In genomic region chr16:94997340-94997849, GRCm38 (mm10) we compare ENCODE assay signal across 9 mouse cellular contexts. TPM values are rescaled to one million over a fixed set of nuclear protein-coding genes. Genes with fewer than 3 reads are reported as not detected.
DNase-seq lines count a peak whose midpoint lies in the region; ATAC-seq and TF ChIP-seq lines count a peak whose summit lies in the region.
"Had no signal": no experiment of that assay in that cellular context is flagged by ENCODE, and none has a peak within 500 bp of the region (broad histone marks: within the 10 kb centered on the region; RNA-seq: fewer than 3 reads in every experiment).

Gene Kcnj6, minus strand, starts transcription at chr16:94997701.

- H3K27me3 ChIP-seq in embryonic facial prominence, embryonic 12.5 days = peaks cover 30% of the 10 kb centered on the region
- H3K27me3 ChIP-seq in hindbrain, embryonic 13.5 days = peaks cover 44% of the 10 kb centered on the region
- H3K27me3 ChIP-seq in limb, embryonic 11.5 days (ENCODE audit: control insufficient read depth, insufficient read depth, low read length) = peaks cover 28% of the 10 kb centered on the region
- H3K27me3 ChIP-seq in liver, postnatal 0 days (ENCODE audit: insufficient read depth, low read length) = peaks cover 26% of the 10 kb centered on the region

- no peak within 1 kb of the TSS for H3K27ac ChIP-seq in embryonic facial prominence, embryonic 12.5 days
- H3K27ac ChIP-seq in hindbrain, embryonic 13.5 days = peak within 1 kb of the TSS; percentile 68; the same call in 1 of the 2 replicates
- no peak within 1 kb of the TSS for H3K27ac ChIP-seq in limb, embryonic 11.5 days (replicated peaks; ENCODE audit: low read depth, low read length)
- no peak within 1 kb of the TSS for H3K27ac ChIP-seq in liver, postnatal 0 days (ENCODE audit: low read depth)

- peaks cover 15% of the 10 kb centered on the region for H3K4me1 ChIP-seq in embryonic facial prominence, embryonic 12.5 days
- peaks cover 36% of the 10 kb centered on the region for H3K4me1 ChIP-seq in hindbrain, embryonic 13.5 days (replicated peaks)
- peaks cover 3% of the 10 kb centered on the region; the same call in 1 of the 2 replicates for H3K4me1 ChIP-seq in limb, embryonic 11.5 days (ENCODE audit: control insufficient read depth, insufficient read depth, low read length)
- no peaks in the 10 kb centered on the region for H3K4me1 ChIP-seq in liver, postnatal 0 days (ENCODE audit: insufficient read depth)

- no peak for ATAC-seq in embryonic facial prominence, embryonic 12.5 days (ENCODE audit: insufficient number of reproducible peaks, insufficient read depth, low FRiP score, low TSS enrichment)
- peak; percentile 89 for ATAC-seq in hindbrain, embryonic 13.5 days (ENCODE audit: low FRiP score)
- no peak for ATAC-seq in limb, embryonic 11.5 days (ENCODE audit: insufficient number of reproducible peaks, low FRiP score, low TSS enrichment, low read depth)
- ATAC-seq in liver, postnatal 0 days = no peak

- TF ChIP-seq CTCF in liver, postnatal 0 days (IDR thresholded peaks at IDR 0.05; ENCODE audit: low read depth) = no peak

- H3K36me3 ChIP-seq in embryonic facial prominence, embryonic 12.5 days = no peaks in the 10 kb centered on the region
- H3K36me3 ChIP-seq in hindbrain, embryonic 13.5 days = no peaks in the 10 kb centered on the region
- H3K36me3 ChIP-seq in limb, embryonic 11.5 days (ENCODE audit: control insufficient read depth, insufficient read depth, low read length) = no peaks in the 10 kb centered on the region
- H3K36me3 ChIP-seq in liver, postnatal 0 days (replicated peaks; ENCODE audit: insufficient read depth, low read length) = no peaks in the 10 kb centered on the region

- peak within 1 kb of the TSS; percentile 27 for H3K4me3 ChIP-seq in embryonic facial prominence, embryonic 12.5 days
- H3K4me3 ChIP-seq in hindbrain, embryonic 13.5 days = peak within 1 kb of the TSS; percentile 55
- 0 out of 2 replicates have a peak within 1 kb of the TSS, but pooled peaks have one; percentile 5 for H3K4me3 ChIP-seq in limb, embryonic 11.5 days (ENCODE audit: low read depth, low read length)
- H3K4me3 ChIP-seq in liver, postnatal 0 days (ENCODE audit: low read depth, low read length) = no peak within 1 kb of the TSS

- peak within 1 kb of the TSS; percentile 54 for H3K4me2 ChIP-seq in embryonic facial prominence, embryonic 12.5 days (replicated peaks)
- peak within 1 kb of the TSS; percentile 76 for H3K4me2 ChIP-seq in hindbrain, embryonic 13.5 days
- peak within 1 kb of the TSS; percentile 20; the same call in 1 of the 2 replicates for H3K4me2 ChIP-seq in limb, embryonic 11.5 days (ENCODE audit: low read depth, severe bottlenecking)
- no peak within 1 kb of the TSS for H3K4me2 ChIP-seq in liver, postnatal 0 days (ENCODE audit: low read depth, low read length)

- DNase-seq in adrenal gland, adult 2 months = peak; percentile 6
- no peak for DNase-seq in adrenal gland, postnatal 4 days (ENCODE audit: low spot score in 2 of 2)
- peak; percentile 76 for DNase-seq in ZHBTc4 (ENCODE audit: low read depth, low spot score)
- DNase-seq in limb, embryonic 11.5 days (ENCODE audit: low spot score) = peak; percentile 54
- peak; percentile 85 for DNase-seq in right cerebral cortex, postnatal 25 days
- no peak for DNase-seq in liver, postnatal 0 days

- no peak for TF ChIP-seq EP300 in liver, postnatal 0 days (IDR thresholded peaks at IDR 0.05; ENCODE audit: low read depth)

- no peaks in the 10 kb centered on the region for H3K9me3 ChIP-seq in embryonic facial prominence, embryonic 12.5 days
- no peaks in the 10 kb centered on the region for H3K9me3 ChIP-seq in hindbrain, embryonic 13.5 days
- H3K9me3 ChIP-seq in limb, embryonic 11.5 days (ENCODE audit: control insufficient read depth, low read length) = no peaks in the 10 kb centered on the region
- no peaks in the 10 kb centered on the region for H3K9me3 ChIP-seq in liver, postnatal 0 days (ENCODE audit: low read length)

- WGBS in embryonic facial prominence, embryonic 12.5 days = under 1% methylated on average over 43 of the region's 43 CpGs
- 0% methylated on average over 43 of the region's 43 CpGs for WGBS in hindbrain, embryonic 13.5 days
- WGBS in limb, embryonic 11.5 days = under 1% methylated on average over 43 of the region's 43 CpGs
- 2% methylated on average over 43 of the region's 43 CpGs for WGBS in liver, postnatal 0 days (ENCODE audit: insufficient replicate concordance)

- no peak within 1 kb of the TSS for H3K9ac ChIP-seq in embryonic facial prominence, embryonic 12.5 days
- H3K9ac ChIP-seq in hindbrain, embryonic 13.5 days = peak within 1 kb of the TSS; percentile 75
- H3K9ac ChIP-seq in limb, embryonic 11.5 days (ENCODE audit: low read length) = no peak within 1 kb of the TSS
- H3K9ac ChIP-seq in liver, postnatal 0 days (replicated peaks) = no peak within 1 kb of the TSS

RNA-seq across cellular contexts. Expression of gene Kcnj6, which starts in this region (rescaled TPM):
- 1 to 10 TPM in 1 of 2 experiments, under 1 TPM in 1; 0.92 to 1.1 TPM for total RNA-seq in adrenal gland, adult 2 months (2021)
- polyA plus RNA-seq in adrenal gland, adult 2 months (2012; rRNA removed) = 0.20 TPM in 1 of 2 replicates, not detected in the other
- under 1 TPM; 0.22 to 0.56 TPM for total RNA-seq in adrenal gland, postnatal 4 days (2021)
- 0.10 and 0.19 TPM in 2 replicates for polyA plus RNA-seq in embryonic facial prominence, embryonic 12.5 days (2016; fragmentation: Nextera tagmentation; extraction: Ambion mirVana)
- 2.2 and 2.5 TPM in 2 replicates for polyA plus RNA-seq in hindbrain, embryonic 13.5 days (2015; fragmentation: Nextera tagmentation; extraction: Ambion mirVana)
- polyA plus RNA-seq in limb, embryonic 11.5 days (2014; fragmentation: Nextera tagmentation; extraction: Ambion mirVana) = not detected in 2 replicates
- not detected in 2 replicates for polyA plus RNA-seq in liver, postnatal 0 days (2015; fragmentation: Nextera tagmentation; extraction: Ambion mirVana)
- polyA plus RNA-seq: gonadal fat pad, adult 2 months had no signal

Comparison
In these comparisons a context has a peak if more than half of its experiments do, and no peak if none do; other contexts are left out.
1. DNase-seq: peak in adrenal gland, adult 2 months (single experiment), ZHBTc4 (single experiment) and right cerebral cortex, postnatal 25 days (single experiment); none in adrenal gland, postnatal 4 days (0 of 2) and liver, postnatal 0 days (single experiment).
2. Peak in DNase-seq, H3K4me3 ChIP-seq and H3K4me2 ChIP-seq in limb, embryonic 11.5 days; RNA of the gene not detected or under 1 TPM.